In genomic region chr3:68974639-68975532, GRCm38 (mm10) we compare ENCODE assay signal across 17 mouse cellular contexts. TPM values are rescaled to one million over a fixed set of nuclear protein-coding genes. Genes with fewer than 3 reads are reported as not detected.
DNase-seq lines count a peak whose midpoint lies in the region; ATAC-seq and TF ChIP-seq lines count a peak whose summit lies in the region.
"Had no signal": no experiment of that assay in that cellular context is flagged by ENCODE, and none has a peak within 500 bp of the region (broad histone marks: within the 10 kb centered on the region; RNA-seq: fewer than 3 reads in every experiment).

No protein-coding gene starts in this region.

- H3K4me1 ChIP-seq in lung, embryonic 16.5 days (replicated peaks; ENCODE audit: control insufficient read depth, insufficient read depth, low read length) = 0 out of 2 replicates have a peak, but pooled peaks cover 3% of the 10 kb centered on the region
- H3K4me1 ChIP-seq in MEL (ENCODE audit: control insufficient read depth in 1 of 2, insufficient read depth in 2 of 2, low read length in 2 of 2) = peaks cover 15% of the 10 kb centered on the region in 2 experiments
- H3K4me1 ChIP-seq in liver, embryonic 16.5 days (ENCODE audit: control insufficient read depth, low read depth, low read length) = peaks cover 31% of the 10 kb centered on the region
- H3K4me1 ChIP-seq: neural tube, embryonic 13.5 days had no signal

- H3K27me3 ChIP-seq in lung, embryonic 16.5 days (ENCODE audit: control insufficient read depth, insufficient read depth, low read depth, low read length) = no peaks in the 10 kb centered on the region
- H3K27me3 ChIP-seq in MEL (ENCODE audit: control insufficient read depth in 1 of 2, insufficient read depth in 2 of 2, low read length in 2 of 2) = no peaks in the 10 kb centered on the region
- H3K27me3 ChIP-seq in liver, embryonic 16.5 days (ENCODE audit: control insufficient read depth, insufficient read depth, low read depth, low read length) = no peaks in the 10 kb centered on the region
- H3K27me3 ChIP-seq: CH12.LX; neural tube, embryonic 13.5 days had no signal

- 71% methylated on average over 8 of the region's 8 CpGs for WGBS in lung, embryonic 16.5 days
- WGBS in liver, embryonic 16.5 days (ENCODE audit: insufficient replicate concordance) = 75% methylated on average over 8 of the region's 8 CpGs

- H3K4me2 ChIP-seq in lung, embryonic 16.5 days (ENCODE audit: low read depth, low read length) = no peak overlapping the region
- H3K4me2 ChIP-seq in liver, embryonic 16.5 days (ENCODE audit: low read depth, low read length) = peak overlapping the region; percentile 30; the same call in 1 of the 2 replicates
- H3K4me2 ChIP-seq: lung, embryonic 14.5 days; neural tube, embryonic 13.5 days had no signal

- ATAC-seq in lung, embryonic 16.5 days (ENCODE audit: low read depth) = no peak
- ATAC-seq in liver, embryonic 16.5 days (ENCODE audit: low read depth) = no peak
- ATAC-seq: hindbrain, embryonic 16.5 days had no signal

- DNase-seq in lung, postnatal 36 days = no peak
- DNase-seq in MEL (ENCODE audit: low read depth, low spot score) = peak; percentile 56
- peak; percentile 60 to 61 for DNase-seq in thymus, postnatal 36 days
- DNase-seq in layer of hippocampus, postnatal 25 days (ENCODE audit: extremely low spot score in 1 of 2, low spot score in 1 of 2) = no peak
- no peak for DNase-seq in frontal cortex, postnatal 14 days (ENCODE audit: low spot score in 2 of 2)
- DNase-seq: cerebellum, postnatal 25 days; heart, adult 11 months; heart, postnatal 14 days; kidney, adult 2 months; kidney, postnatal 4 days; lung, embryonic 14.5 days had no signal

- no peaks in the 10 kb centered on the region for H3K9me3 ChIP-seq in lung, embryonic 16.5 days (ENCODE audit: control insufficient read depth, low read length)
- H3K9me3 ChIP-seq in MEL (replicated peaks; ENCODE audit: insufficient read depth, low read length) = no peaks in the 10 kb centered on the region
- no peaks in the 10 kb centered on the region for H3K9me3 ChIP-seq in liver, embryonic 16.5 days (replicated peaks; ENCODE audit: control insufficient read depth, low read length)
- H3K9me3 ChIP-seq: limb, embryonic 10.5 days; neural tube, embryonic 13.5 days had no signal

- peaks cover 2% of the 10 kb centered on the region; the same call in 1 of the 2 replicates for H3K36me3 ChIP-seq in lung, embryonic 16.5 days (ENCODE audit: control insufficient read depth, insufficient read depth, low read length)
- peaks cover 0 to 32% of the 10 kb centered on the region in 2 experiments; a peak in 2 of 4 replicates for H3K36me3 ChIP-seq in MEL (ENCODE audit: control insufficient read depth in 1 of 2, insufficient read depth in 2 of 2, low read length in 2 of 2)
- no peaks in the 10 kb centered on the region for H3K36me3 ChIP-seq in liver, embryonic 16.5 days (ENCODE audit: control insufficient read depth, insufficient read depth)
- H3K36me3 ChIP-seq: neural tube, embryonic 13.5 days had no signal

- no peak overlapping the region for H3K4me3 ChIP-seq in lung, embryonic 16.5 days (ENCODE audit: low read length)
- H3K4me3 ChIP-seq in MEL (ENCODE audit: control insufficient read depth in 1 of 2, insufficient read depth in 1 of 2, low read depth in 2 of 2, low read length in 2 of 2) = no peak overlapping the region; a peak in 1 of 4 replicates
- H3K4me3 ChIP-seq in liver, embryonic 16.5 days (ENCODE audit: low read depth, low read length) = no peak overlapping the region
- H3K4me3 ChIP-seq: limb, embryonic 10.5 days; neural tube, embryonic 13.5 days had no signal

- no peak for TF ChIP-seq RAD21 in MEL (IDR thresholded peaks at IDR 0.05; ENCODE audit: low read depth, low read length)

- H3K9ac ChIP-seq in lung, embryonic 16.5 days (ENCODE audit: low read length) = no peak overlapping the region
- H3K9ac ChIP-seq in MEL (ENCODE audit: control insufficient read depth, low read depth, low read length, poor library complexity, severe bottlenecking) = no peak overlapping the region
- H3K9ac ChIP-seq in liver, embryonic 16.5 days (ENCODE audit: low read depth, low read length) = no peak overlapping the region
- H3K9ac ChIP-seq: lung, embryonic 14.5 days; neural tube, embryonic 13.5 days had no signal

- no peak for TF ChIP-seq CTCF in MEL (IDR thresholded peaks at IDR 0.05 in 2 of 3, conservative IDR thresholded peaks at IDR 0.05 in 1 of 3; ENCODE audit: control insufficient read depth in 1 of 3, insufficient read depth in 1 of 3, low read depth in 2 of 3, low read length in 3 of 3, poor library complexity in 1 of 3, severe bottlenecking in 1 of 3)

- peak overlapping the region; percentile 27; the same call in 1 of the 2 replicates for H3K27ac ChIP-seq in lung, embryonic 16.5 days (ENCODE audit: low read length)
- H3K27ac ChIP-seq in MEL (ENCODE audit: control insufficient read depth, low read depth, low read length) = peak overlapping the region; percentile 45
- peak overlapping the region; percentile 77 for H3K27ac ChIP-seq in liver, embryonic 16.5 days (ENCODE audit: low read length)
- H3K27ac ChIP-seq: neural tube, embryonic 13.5 days had no signal

- TF ChIP-seq POLR2A in MEL (IDR thresholded peaks at IDR 0.05; ENCODE audit: control insufficient read depth in 1 of 2, insufficient read depth in 1 of 2, low read depth in 1 of 2, low read length in 2 of 2, poor library complexity in 1 of 2) = no peak

- H3K79me2 ChIP-seq in MEL (ENCODE audit: control insufficient read depth, insufficient read depth, low read length, poor library complexity) = no peaks in the 10 kb centered on the region

- peak; percentile 58 to 68 for TF ChIP-seq EP300 in MEL (IDR thresholded peaks at IDR 0.05; ENCODE audit: low read depth in 1 of 2, low read length in 2 of 2)

TF ChIP-seq in MEL, 35 proteins besides CTCF, POLR2A, EP300 and RAD21:
- TF ChIP-seq SMC3 (IDR thresholded peaks at IDR 0.05; ENCODE audit: low read depth, low read length) = no peak
- TF ChIP-seq E2F4 (IDR thresholded peaks at IDR 0.05; ENCODE audit: borderline replicate concordance, low read depth, low read length) = no peak
- 0 out of 4 replicates have a peak, but pooled peaks of 1 of the 2 experiments have one; percentile 46 for TF ChIP-seq USF2 (IDR thresholded peaks at IDR 0.05; ENCODE audit: borderline replicate concordance in 1 of 2, insufficient read depth in 1 of 2, low read depth in 1 of 2, low read length in 2 of 2)
- no peak for TF ChIP-seq NRF1 (IDR thresholded peaks at IDR 0.05; ENCODE audit: insufficient read depth, low read depth, low read length, poor library complexity, severe bottlenecking)
- TF ChIP-seq GATA1 (IDR thresholded peaks at IDR 0.05; ENCODE audit: low read depth, low read length) = peak; percentile 58; the same call in 1 of the 2 replicates
- TF ChIP-seq ETS1 (IDR thresholded peaks at IDR 0.05; ENCODE audit: low read depth, low read length) = peak; percentile 92
- peak; percentile 89 for TF ChIP-seq SIN3A (IDR thresholded peaks at IDR 0.05; ENCODE audit: low read length)
- peak; percentile 79 for TF ChIP-seq TCF12 (IDR thresholded peaks at IDR 0.05; ENCODE audit: low read depth, low read length)
- peak; percentile 92 for TF ChIP-seq MXI1 (IDR thresholded peaks at IDR 0.05; ENCODE audit: low read depth, low read length)
- TF ChIP-seq BHLHE40 (IDR thresholded peaks at IDR 0.05; ENCODE audit: borderline replicate concordance, low read depth, low read length) = peak; percentile 74; the same call in 1 of the 2 replicates
- TF ChIP-seq RCOR1 (IDR thresholded peaks at IDR 0.05; ENCODE audit: low read depth, low read length) = peak; percentile 68
- TF ChIP-seq USF1 (IDR thresholded peaks at IDR 0.05; ENCODE audit: low read depth, low read length) = peak; percentile 87

RNA-seq across cellular contexts. Expression of gene Ift80, which starts 29.5 kb away (rescaled TPM):
- 20.7 and 21.0 TPM in 2 replicates for polyA plus RNA-seq in lung, embryonic 16.5 days (2015; fragmentation: Nextera tagmentation; extraction: Ambion mirVana)
- 4.6 and 6.3 TPM in 2 replicates for total RNA-seq in MEL (2012; rRNA removed)
- polyA plus RNA-seq in MEL (2012; ENCODE audit: insufficient read depth in 1 of 2, insufficient read length in 2 of 2, low read depth in 1 of 2, low replicate concordance in 2 of 2, missing spikeins in 1 of 2) = 1 to 10 TPM in 1 of 2 experiments, not detected in 1; 8.4 TPM
- polyA plus RNA-seq in liver, embryonic 16.5 days (2015; fragmentation: Nextera tagmentation; extraction: Ambion mirVana) = 6.6 and 7.4 TPM in 2 replicates
- total RNA-seq in layer of hippocampus, postnatal 25 days (2021) = 10 to 100 TPM; 23.5 to 23.9 TPM

RNA-seq across cellular contexts. Expression of gene Smc4, which starts 29.7 kb away (rescaled TPM):
- polyA plus RNA-seq in lung, embryonic 16.5 days (2015; fragmentation: Nextera tagmentation; extraction: Ambion mirVana) = 196 and 214 TPM in 2 replicates
- 75.9 and 86.7 TPM in 2 replicates for total RNA-seq in MEL (2012; rRNA removed)
- 1,000 to 10,000 TPM in 1 of 2 experiments, 10 to 100 TPM in 1; 88.7 to 1,112 TPM for polyA plus RNA-seq in MEL (2012; ENCODE audit: insufficient read depth in 1 of 2, insufficient read length in 2 of 2, low read depth in 1 of 2, low replicate concordance in 2 of 2, missing spikeins in 1 of 2)
- polyA plus RNA-seq in liver, embryonic 16.5 days (2015; fragmentation: Nextera tagmentation; extraction: Ambion mirVana) = 124 and 131 TPM in 2 replicates
- 1 to 10 TPM; 6.8 to 7.0 TPM for total RNA-seq in layer of hippocampus, postnatal 25 days (2021)

Comparison
In these comparisons a context has a peak if more than half of its experiments do, and no peak if none do; other contexts are left out.
1. H3K27ac ChIP-seq: peak in every context shown above with its lines; median percentile 77 in liver, embryonic 16.5 days; 45 in MEL; 27 in lung, embryonic 16.5 days.
2. DNase-seq: peak in MEL (single experiment) and thymus, postnatal 36 days (2 of 2); none in lung, postnatal 36 days (single experiment), layer of hippocampus, postnatal 25 days (0 of 2) and frontal cortex, postnatal 14 days (0 of 2).